Mouse (Mus musculus): ENCODE results near the gene Phox2a. TPM values are rescaled to one million over a fixed set of nuclear protein-coding genes. Genes with fewer than 3 reads are reported as not detected.

The Phox2a gene
- polyA plus RNA-seq (2015; fragmentation: Nextera tagmentation; extraction: Ambion mirVana): 0.28 and 0.34 TPM in 2 replicates

DNA sequence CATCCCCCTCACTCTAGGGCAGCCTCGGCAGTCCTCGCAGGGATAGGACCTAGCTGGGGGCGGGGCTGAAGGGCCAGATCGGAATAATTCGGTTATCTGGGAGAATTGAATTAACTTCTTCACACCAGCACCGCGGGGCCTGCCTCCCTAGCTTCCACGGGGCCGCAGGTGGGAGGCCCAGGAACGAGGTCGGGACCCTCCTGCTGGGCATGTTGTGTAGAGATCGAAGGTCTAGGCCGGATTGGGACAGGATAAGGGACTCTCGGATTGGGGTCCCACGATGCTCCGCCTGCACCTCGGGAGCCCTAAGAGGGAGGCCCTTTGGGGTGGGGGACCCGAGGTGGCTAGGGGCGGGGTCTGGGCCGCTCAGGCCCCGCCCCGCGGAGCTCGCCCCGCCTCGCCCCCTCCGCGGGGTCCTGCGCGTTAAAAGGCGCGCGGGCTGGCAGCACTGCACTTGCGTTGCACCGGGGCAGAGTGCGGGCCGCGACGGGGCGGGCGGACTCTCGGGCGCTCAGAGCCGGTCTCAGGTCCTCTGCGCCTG, at the start of gene Phox2a:
Gene Phox2a (plus strand): TSS at position 453 of the 541 bp plus-strand sequence.
- no peak within 1 kb of the TSS; the same call in 1 of the 2 replicates for H3K9ac ChIP-seq (ENCODE audit: low read length)
- H3K4me1 ChIP-seq (replicated peaks; ENCODE audit: control insufficient read depth, insufficient read depth, low read length): peaks cover 20% of the 10 kb centered on the region
- H3K27ac ChIP-seq (ENCODE audit: low read length): no peak within 1 kb of the TSS
- H3K9me3 ChIP-seq (ENCODE audit: control insufficient read depth, low read length): no peaks in the 10 kb centered on the region
- under 1% methylated on average over 26 of the region's 45 CpGs for WGBS
- H3K36me3 ChIP-seq (ENCODE audit: control insufficient read depth, insufficient read depth, low read length): no peaks in the 10 kb centered on the region
- H3K4me3 ChIP-seq (ENCODE audit: low read length): peak within 1 kb of the TSS; percentile 37
- peaks cover 53% of the 10 kb centered on the region for H3K27me3 ChIP-seq (ENCODE audit: control insufficient read depth, insufficient read depth, low read depth, low read length)
- no peak for ATAC-seq (ENCODE audit: low read depth)
- H3K4me2 ChIP-seq (ENCODE audit: low read depth, low read length): peak within 1 kb of the TSS; percentile 54

- Histone ChIP-seq H3K4me3 (ENCODE audit: low read length) (no peak overlapping the region), H3K4me2 (ENCODE audit: low read depth, low read length) (no peak overlapping the region), H3K27ac (ENCODE audit: low read length) (no peak overlapping the region), H3K36me3 (ENCODE audit: control insufficient read depth, insufficient read depth, low read length) (no peaks in the 10 kb centered on the region), H3K27me3 (ENCODE audit: control insufficient read depth, insufficient read depth, low read depth, low read length) (no peaks in the 10 kb centered on the region), H3K4me1 (replicated peaks; ENCODE audit: control insufficient read depth, insufficient read depth, low read length) (no peaks in the 10 kb centered on the region), H3K9me3 (ENCODE audit: control insufficient read depth, low read length) (no peaks in the 10 kb centered on the region), H3K9ac (ENCODE audit: low read length) (no peak overlapping the region)
- WGBS: 80% methylated on average over 7 of the region's 7 CpGs
- ATAC-seq (ENCODE audit: low read depth): no peak
Observed at GRCm38 (mm10) chr7:101770051-101770450, 48.1 kb upstream of the Phox2a start.

GRCm38 (mm10) chr7:101771604-101772003, 46.5 kb upstream of the Phox2a start:
- no peak for ATAC-seq (ENCODE audit: low read depth)
- Histone ChIP-seq H3K9ac (ENCODE audit: low read length) (no peak overlapping the region), H3K36me3 (ENCODE audit: control insufficient read depth, insufficient read depth, low read length) (no peaks in the 10 kb centered on the region), H3K4me2 (ENCODE audit: low read depth, low read length) (no peak overlapping the region), H3K27me3 (ENCODE audit: control insufficient read depth, insufficient read depth, low read depth, low read length) (no peaks in the 10 kb centered on the region), H3K4me1 (replicated peaks; ENCODE audit: control insufficient read depth, insufficient read depth, low read length) (no peaks in the 10 kb centered on the region), H3K4me3 (ENCODE audit: low read length) (no peak overlapping the region), H3K9me3 (ENCODE audit: control insufficient read depth, low read length) (no peaks in the 10 kb centered on the region), H3K27ac (ENCODE audit: low read length) (no peak overlapping the region)
- 58% methylated on average over 1 of the region's 1 CpGs for WGBS

GRCm38 (mm10) chr7:101772687-101773086, 45.4 kb upstream of the Phox2a start:
- Histone ChIP-seq H3K9me3 (ENCODE audit: control insufficient read depth, low read length) (no peaks in the 10 kb centered on the region), H3K4me2 (ENCODE audit: low read depth, low read length) (no peak overlapping the region), H3K27me3 (ENCODE audit: control insufficient read depth, insufficient read depth, low read depth, low read length) (no peaks in the 10 kb centered on the region), H3K9ac (ENCODE audit: low read length) (no peak overlapping the region), H3K4me1 (replicated peaks; ENCODE audit: control insufficient read depth, insufficient read depth, low read length) (no peaks in the 10 kb centered on the region), H3K27ac (ENCODE audit: low read length) (no peak overlapping the region), H3K36me3 (ENCODE audit: control insufficient read depth, insufficient read depth, low read length) (no peaks in the 10 kb centered on the region), H3K4me3 (ENCODE audit: low read length) (no peak overlapping the region)
- no peak for ATAC-seq (ENCODE audit: low read depth)
- 41% methylated on average over 8 of the region's 8 CpGs for WGBS

- no peak overlapping the region for H3K27ac ChIP-seq (ENCODE audit: low read length)
- H3K4me3 ChIP-seq (ENCODE audit: low read length): no peak overlapping the region
- no peaks in the 10 kb centered on the region for H3K36me3 ChIP-seq (ENCODE audit: control insufficient read depth, insufficient read depth, low read length)
- no peak for ATAC-seq (ENCODE audit: low read depth)
- no peaks in the 10 kb centered on the region for H3K27me3 ChIP-seq (ENCODE audit: control insufficient read depth, insufficient read depth, low read depth, low read length)
- WGBS: 94% methylated on average over 1 of the region's 1 CpGs
- no peak overlapping the region for H3K4me2 ChIP-seq (ENCODE audit: low read depth, low read length)
- H3K9me3 ChIP-seq (ENCODE audit: control insufficient read depth, low read length): no peaks in the 10 kb centered on the region
- H3K9ac ChIP-seq (ENCODE audit: low read length): no peak overlapping the region
- no peaks in the 10 kb centered on the region for H3K4me1 ChIP-seq (replicated peaks; ENCODE audit: control insufficient read depth, insufficient read depth, low read length)
Observed at GRCm38 (mm10) chr7:101777053-101777452, 41.1 kb upstream of the Phox2a start.

GRCm38 (mm10) chr7:101820295-101821030, 2.4 kb downstream of the Phox2a start:
- peaks cover 20% of the 10 kb centered on the region for H3K4me1 ChIP-seq (replicated peaks; ENCODE audit: control insufficient read depth, insufficient read depth, low read length)
- peaks cover 53% of the 10 kb centered on the region for H3K27me3 ChIP-seq (ENCODE audit: control insufficient read depth, insufficient read depth, low read depth, low read length)
- H3K9ac ChIP-seq (ENCODE audit: low read length): 0 out of 2 replicates have a peak overlapping the region, but pooled peaks have one; percentile 2
- no peak for ATAC-seq (ENCODE audit: low read depth)
- no peak overlapping the region for H3K27ac ChIP-seq (ENCODE audit: low read length)
- no peaks in the 10 kb centered on the region for H3K9me3 ChIP-seq (ENCODE audit: control insufficient read depth, low read length)
- H3K4me3 ChIP-seq (ENCODE audit: low read length): peak overlapping the region; percentile 47
- H3K36me3 ChIP-seq (ENCODE audit: control insufficient read depth, insufficient read depth, low read length): peaks cover 12% of the 10 kb centered on the region
- WGBS: 3% methylated on average over 35 of the region's 35 CpGs
- peak overlapping the region; percentile 79 for H3K4me2 ChIP-seq (ENCODE audit: low read depth, low read length)

- WGBS: under 1% methylated on average over 54 of the region's 71 CpGs
- peaks cover 25% of the 10 kb centered on the region for H3K36me3 ChIP-seq (ENCODE audit: control insufficient read depth, insufficient read depth, low read length)
- no peaks in the 10 kb centered on the region for H3K9me3 ChIP-seq (ENCODE audit: control insufficient read depth, low read length)
- peak overlapping the region; percentile 47 for H3K4me3 ChIP-seq (ENCODE audit: low read length)
- peak; percentile 87 for ATAC-seq (ENCODE audit: low read depth)
- H3K27ac ChIP-seq (ENCODE audit: low read length): peak overlapping the region; percentile 87
- peak overlapping the region; percentile 66 for H3K9ac ChIP-seq (ENCODE audit: low read length)
- peaks cover 20% of the 10 kb centered on the region for H3K4me1 ChIP-seq (replicated peaks; ENCODE audit: control insufficient read depth, insufficient read depth, low read length)
- peak overlapping the region; percentile 79 for H3K4me2 ChIP-seq (ENCODE audit: low read depth, low read length)
- H3K27me3 ChIP-seq (ENCODE audit: control insufficient read depth, insufficient read depth, low read depth, low read length): peaks cover 47% of the 10 kb centered on the region
Observed at GRCm38 (mm10) chr7:101821571-101822501, 3.7 kb downstream of the Phox2a start.

GRCm38 (mm10) chr7:101822836-101823757, 5.0 kb downstream of the Phox2a start:
- Histone ChIP-seq H3K4me1 (replicated peaks; ENCODE audit: control insufficient read depth, insufficient read depth, low read length) (peaks cover 15% of the 10 kb centered on the region), H3K4me2 (ENCODE audit: low read depth, low read length) (peak overlapping the region; percentile 79), H3K9me3 (ENCODE audit: control insufficient read depth, low read length) (no peaks in the 10 kb centered on the region), H3K36me3 (ENCODE audit: control insufficient read depth, insufficient read depth, low read length) (peaks cover 36% of the 10 kb centered on the region), H3K4me3 (ENCODE audit: low read length) (no peak overlapping the region), H3K27me3 (ENCODE audit: control insufficient read depth, insufficient read depth, low read depth, low read length) (peaks cover 35% of the 10 kb centered on the region), H3K9ac (ENCODE audit: low read length) (no peak overlapping the region), H3K27ac (ENCODE audit: low read length) (peak overlapping the region; percentile 87; the same call in 1 of the 2 replicates)
- ATAC-seq (ENCODE audit: low read depth): peak; percentile 18; the same call in 1 of the 2 replicates
- 41% methylated on average over 32 of the region's 32 CpGs for WGBS

All from lung, embryonic 16.5 days (tissue).